Mouse (Mus musculus) MEL (cell line): ENCODE measurements around the gene Slc39a11. TPM values are rescaled to one million over a fixed set of nuclear protein-coding genes. Genes with fewer than 3 reads are reported as not detected.

ENCODE experiments used
- DNase-seq: peaks from one replicate; pipeline ENCODE4 v3.0.0; 2011; ENCODE audit warnings: low read depth, low spot score
- H3K27ac ChIP-seq: 2 replicates; pipeline ENCODE4 v1.5.1; 2012; ENCODE audit warnings: low read depth, mild to moderate bottlenecking, control low read depth, low read length, moderate library complexity; ENCODE audit not compliant: control insufficient read depth
- H3K27me3 ChIP-seq, 2 experiments: fragments of 150-350 bp in 1 of 2; sonication (generic) in 1 of 2; 2 replicates each; pipeline ENCODE4 v1.6.1; 2012; ENCODE audit warnings: low read length in 2 of 2, mild to moderate bottlenecking in 2 of 2, improper control_type of control experiment in 1 of 2, moderate library complexity in 1 of 2; ENCODE audit not compliant: insufficient read depth in 2 of 2, control insufficient read depth in 1 of 2
- H3K36me3 ChIP-seq, 2 experiments: 2 replicates each; pipeline ENCODE4 v1.6.1; 2012 to 2014; ENCODE audit warnings: low read length in 2 of 2, improper control_type of control experiment in 1 of 2, inconsistent platforms in 1 of 2, mild to moderate bottlenecking in 1 of 2; ENCODE audit not compliant: insufficient read depth in 2 of 2, control insufficient read depth in 1 of 2
- H3K4me1 ChIP-seq, 2 experiments: fragments of 150-350 bp in 1 of 2; sonication (generic) in 1 of 2; 2 replicates each; pipeline ENCODE4 v1.6.1; 2012; ENCODE audit warnings: low read length in 2 of 2, improper control_type of control experiment in 1 of 2, mild to moderate bottlenecking in 1 of 2; ENCODE audit not compliant: insufficient read depth in 2 of 2, control insufficient read depth in 1 of 2
- H3K4me3 ChIP-seq, 2 experiments: fragments of 150-350 bp in 1 of 2; sonication (generic) in 1 of 2; 2 replicates each; pipeline ENCODE4 v1.5.1; 2012; ENCODE audit warnings: low read depth in 2 of 2, low read length in 2 of 2, mild to moderate bottlenecking in 2 of 2, moderate library complexity in 2 of 2, control low read depth in 1 of 2, improper control_type of control experiment in 1 of 2; ENCODE audit not compliant: control insufficient read depth in 1 of 2, insufficient read depth in 1 of 2
- H3K79me2 ChIP-seq: 2 replicates; pipeline ENCODE4 v1.6.1; 2012; ENCODE audit warnings: mild to moderate bottlenecking, low read length, moderate library complexity; ENCODE audit not compliant: control insufficient read depth, poor library complexity, insufficient read depth
- H3K9ac ChIP-seq: 2 replicates; pipeline ENCODE4 v1.6.1; 2012; ENCODE audit warnings: low read depth, mild to moderate bottlenecking, control low read depth, low read length, moderate library complexity; ENCODE audit not compliant: control insufficient read depth, poor library complexity, severe bottlenecking
- H3K9me3 ChIP-seq: fragments of 150-350 bp; sonication (generic); replicated peaks from 2 replicates; pipeline ENCODE4 v1.6.1; 2012; ENCODE audit warnings: mild to moderate bottlenecking, low read length, improper control_type of control experiment, moderate library complexity; ENCODE audit not compliant: insufficient read depth
- BHLHE40 ChIP-seq: IDR thresholded peaks from 2 replicates; pipeline ENCODE4 v1.6.1; 2012; ENCODE audit warnings: low read depth, mild to moderate bottlenecking, inconsistent platforms, low read length, improper control_type of control experiment, borderline replicate concordance
- CHD1 ChIP-seq: IDR thresholded peaks from 2 replicates; pipeline ENCODE4 v1.6.1; 2012; ENCODE audit warnings: low read depth, mild to moderate bottlenecking, inconsistent platforms, low read length, improper control_type of control experiment
- ELF1 ChIP-seq: IDR thresholded peaks from 2 replicates; pipeline ENCODE4 v1.6.1; 2014; ENCODE audit warnings: low read depth, mild to moderate bottlenecking, inconsistent platforms, low read length, improper control_type of control experiment, moderate library complexity
- EP300 ChIP-seq, 2 experiments: IDR thresholded peaks; 2 replicates each; pipeline ENCODE4 v1.6.1; 2011; ENCODE audit warnings: improper control_type of control experiment in 2 of 2, low read length in 2 of 2, low read depth in 1 of 2, mild to moderate bottlenecking in 1 of 2
- ETS1 ChIP-seq: IDR thresholded peaks from 2 replicates; pipeline ENCODE4 v1.6.1; 2012; ENCODE audit warnings: low read depth, mild to moderate bottlenecking, inconsistent platforms, low read length, improper control_type of control experiment, moderate library complexity
- GABPA ChIP-seq: IDR thresholded peaks from 2 replicates; pipeline ENCODE4 v1.6.1; 2012; ENCODE audit warnings: low read depth, mild to moderate bottlenecking, inconsistent platforms, low read length, improper control_type of control experiment, moderate library complexity
- JUND ChIP-seq: IDR thresholded peaks from 2 replicates; pipeline ENCODE4 v1.6.1; 2011; ENCODE audit warnings: low read depth, mild to moderate bottlenecking, improper control_type of control experiment, low read length
- MAFK ChIP-seq: IDR thresholded peaks from 2 replicates; pipeline ENCODE4 v1.6.1; 2011; ENCODE audit warnings: low read depth, mild to moderate bottlenecking, low read length, improper control_type of control experiment, borderline replicate concordance
- MAX ChIP-seq: IDR thresholded peaks from 2 replicates; pipeline ENCODE4 v1.6.1; 2011; ENCODE audit warnings: low read length, improper control_type of control experiment
- MEF2A ChIP-seq: IDR thresholded peaks from 2 replicates; pipeline ENCODE4 v1.6.1; 2014; ENCODE audit warnings: low read depth, mild to moderate bottlenecking, inconsistent platforms, low read length, improper control_type of control experiment; ENCODE audit not compliant: poor library complexity, insufficient replicate concordance, severe bottlenecking; ENCODE audit errors: extremely low read depth
- MXI1 ChIP-seq: IDR thresholded peaks from 2 replicates; pipeline ENCODE4 v1.6.1; 2011; ENCODE audit warnings: mild to moderate bottlenecking, low read depth, low read length, improper control_type of control experiment
- MYB ChIP-seq: IDR thresholded peaks from 2 replicates; pipeline ENCODE4 v1.6.1; 2011; ENCODE audit warnings: mild to moderate bottlenecking, low read depth, low read length, improper control_type of control experiment
- POLR2AphosphoS2 ChIP-seq: IDR thresholded peaks from 2 replicates; pipeline ENCODE4 v1.6.1; 2011; ENCODE audit warnings: low read length, improper control_type of control experiment
- POLR2AphosphoS5 ChIP-seq: IDR thresholded peaks from 2 replicates; pipeline ENCODE4 v1.6.1; 2012; ENCODE audit warnings: low read depth, borderline replicate concordance, mild to moderate bottlenecking, inconsistent platforms, low read length, moderate library complexity, mixed read lengths
- RAD21 ChIP-seq: IDR thresholded peaks from 2 replicates; pipeline ENCODE4 v1.6.1; 2011; ENCODE audit warnings: mild to moderate bottlenecking, low read depth, low read length, improper control_type of control experiment
- USF1 ChIP-seq: IDR thresholded peaks from 2 replicates; pipeline ENCODE4 v1.6.1; 2014; ENCODE audit warnings: low read depth, mild to moderate bottlenecking, inconsistent platforms, low read length, improper control_type of control experiment, moderate library complexity
- USF2 ChIP-seq, 2 experiments: IDR thresholded peaks; 2 replicates each; pipeline ENCODE4 v1.6.1; 2011 to 2012; ENCODE audit warnings: improper control_type of control experiment in 2 of 2, low read length in 2 of 2, borderline replicate concordance in 1 of 2, inconsistent platforms in 1 of 2, low read depth in 1 of 2, mild to moderate bottlenecking in 1 of 2; ENCODE audit not compliant: insufficient read depth in 1 of 2
- ZC3H11A ChIP-seq: IDR thresholded peaks from 2 replicates; pipeline ENCODE4 v1.6.1; 2012; ENCODE audit warnings: low read depth, mild to moderate bottlenecking, inconsistent platforms, low read length, improper control_type of control experiment
- ZKSCAN1 ChIP-seq: IDR thresholded peaks from 2 replicates; pipeline ENCODE4 v1.6.1; 2012; ENCODE audit warnings: low read depth, mild to moderate bottlenecking, inconsistent platforms, low read length, improper control_type of control experiment, moderate library complexity
- ZMIZ1 ChIP-seq: IDR thresholded peaks from 2 replicates; pipeline ENCODE4 v1.6.1; 2012; ENCODE audit warnings: low read depth, mild to moderate bottlenecking, inconsistent platforms, low read length, improper control_type of control experiment, moderate library complexity
- polyA plus RNA-seq, 2 experiments: library from polyadenylated mRNA; stranded (reverse) in 1 of 2; unstranded in 1 of 2; fragments of >175 nt in 1 of 2; fragments of >200 nt in 1 of 2; gene quantifications; 2 replicates each; pipeline versions ENCODE4 v1.2.1 to v1.2.4; 2012; ENCODE audit warnings: low replicate concordance in 2 of 2, low read depth in 1 of 2; ENCODE audit not compliant: insufficient read length in 2 of 2, insufficient read depth in 1 of 2, missing spikeins in 1 of 2
- total RNA-seq: library from RNA; depleted of rRNA; stranded (reverse); fragments of 300-350 nt; gene quantifications from 2 replicates; pipeline ENCODE4 v1.2.3, GENCODE M21; 2012

Gene Slc39a11
- total and polyA plus RNA-seq, 3 experiments: 34.2 to 45.6 TPM; not detected in 1

- H3K79me2 ChIP-seq: no peaks in the 10 kb centered on the region
- no peak for TF ChIP-seq POLR2AphosphoS5
- TF ChIP-seq EP300 (IDR thresholded peaks at IDR 0.05; ENCODE audit: low read depth in 1 of 2, low read length in 2 of 2): no peak
- TF ChIP-seq ETS1: no peak
- TF ChIP-seq ZMIZ1: no peak
- no peak for TF ChIP-seq ELF1
- no peak for TF ChIP-seq RAD21
- TF ChIP-seq MEF2A: no peak
- TF ChIP-seq USF2 (IDR thresholded peaks at IDR 0.05; ENCODE audit: borderline replicate concordance in 1 of 2, insufficient read depth in 1 of 2, low read depth in 1 of 2, low read length in 2 of 2): no peak
- TF ChIP-seq ZC3H11A: no peak
- TF ChIP-seq POLR2AphosphoS2: no peak
- TF ChIP-seq MXI1: no peak
- TF ChIP-seq GABPA: no peak
- TF ChIP-seq MAX: no peak
- no peak for TF ChIP-seq BHLHE40
- no peak for TF ChIP-seq CHD1
- TF ChIP-seq MYB: no peak
- TF ChIP-seq MAFK: no peak
- no peak for TF ChIP-seq JUND
- TF ChIP-seq ZKSCAN1: no peak
- H3K4me3 ChIP-seq: no peak overlapping the region
- no peak for DNase-seq
- H3K36me3 ChIP-seq: no peaks in the 10 kb centered on the region; a peak in 1 of 4 replicates
- H3K9me3 ChIP-seq: no peaks in the 10 kb centered on the region
- H3K4me1 ChIP-seq: no peaks in the 10 kb centered on the region
- H3K9ac ChIP-seq: no peak overlapping the region
- H3K27me3 ChIP-seq: no peaks in the 10 kb centered on the region
- H3K27ac ChIP-seq: no peak overlapping the region
These were observed 224.0 kb downstream of the Slc39a11 start for GRCm38 (mm10) chr11:113425882-113426281.

GRCm38 (mm10) chr11:113425454-113425853 lies 224.4 kb downstream of the Slc39a11 start:
- H3K79me2 ChIP-seq: no peaks in the 10 kb centered on the region
- H3K36me3 ChIP-seq: peaks cover 0 to 2% of the 10 kb centered on the region in 2 experiments; a peak in 1 of 4 replicates
- H3K4me1 ChIP-seq: no peaks in the 10 kb centered on the region
- H3K27me3 ChIP-seq: no peaks in the 10 kb centered on the region
- no peak overlapping the region for H3K9ac ChIP-seq
- DNase-seq: no peak
- TF ChIP-seq USF1 (no peak), RAD21 (no peak)
- H3K4me3 ChIP-seq: no peak overlapping the region
- no peaks in the 10 kb centered on the region for H3K9me3 ChIP-seq
- H3K27ac ChIP-seq: no peak overlapping the region
